ENCODE assay signal across 8 mouse cellular contexts in genomic region chr8:84042066-84042947, GRCm38 (mm10). TPM values are rescaled to one million over a fixed set of nuclear protein-coding genes. Genes with fewer than 3 reads are reported as not detected.
DNase-seq lines count a peak whose midpoint lies in the region; ATAC-seq and TF ChIP-seq lines count a peak whose summit lies in the region.

TSS of gene Il27ra (minus strand) at chr8:84042589.

- peak within 1 kb of the TSS; percentile 44 to 66 (median 66) for H3K4me3 ChIP-seq in CH12.LX (replicated peaks in 1 of 3; ENCODE audit: low read depth in 2 of 3, low read length in 2 of 3, poor library complexity in 1 of 3)
- peak within 1 kb of the TSS; percentile 28 for H3K4me3 ChIP-seq in forebrain, embryonic 11.5 days (ENCODE audit: low read depth, low read length)

- H3K9ac ChIP-seq in CH12.LX (ENCODE audit: insufficient read depth, low read depth), result peak within 1 kb of the TSS; percentile 59
- H3K9ac ChIP-seq in forebrain, embryonic 11.5 days (ENCODE audit: low read length), result peak within 1 kb of the TSS; percentile 43; the same call in 1 of the 2 replicates

- 3% methylated on average over 40 of the region's 40 CpGs for WGBS in forebrain, embryonic 11.5 days

- peaks cover 0 to 20% of the 10 kb centered on the region in 2 experiments for H3K36me3 ChIP-seq in CH12.LX (replicated peaks in 1 of 2; ENCODE audit: control insufficient read depth in 1 of 2, insufficient read depth in 1 of 2, low read length in 1 of 2)
- no peaks in the 10 kb centered on the region for H3K36me3 ChIP-seq in forebrain, embryonic 11.5 days (ENCODE audit: control insufficient read depth, insufficient read depth, low read length)

- H3K27ac ChIP-seq in CH12.LX (ENCODE audit: insufficient read depth, low read depth), result no peak within 1 kb of the TSS
- H3K27ac ChIP-seq in forebrain, embryonic 11.5 days (ENCODE audit: low read depth, low read length), result no peak within 1 kb of the TSS

- DNase-seq in CH12.LX (ENCODE audit: extremely low read depth), result peak; percentile 58
- peak; percentile 76 for DNase-seq in adrenal gland, adult 2 months
- peak; percentile 83 for DNase-seq in forebrain, embryonic 11.5 days (ENCODE audit: low spot score)
- DNase-seq in heart, postnatal 14 days, result peak; percentile 79 to 81
- DNase-seq in kidney, postnatal 36 days, result peak; percentile 80 to 88
- peak; percentile 79 for DNase-seq in lung, postnatal 36 days
- peak; percentile 49 for DNase-seq in retina, postnatal 7 days (ENCODE audit: low read depth, low spot score)
- DNase-seq in urinary bladder, postnatal 25 days (ENCODE audit: low spot score), result peak; percentile 51

- TF ChIP-seq EP300 in CH12.LX (IDR thresholded peaks at IDR 0.05; ENCODE audit: low read length), result no peak

- H3K4me1 ChIP-seq in CH12.LX (ENCODE audit: control insufficient read depth in 1 of 2, insufficient read depth in 2 of 2), result peaks cover 6 to 20% of the 10 kb centered on the region in 2 experiments
- 0 out of 2 replicates have a peak, but pooled peaks cover 8% of the 10 kb centered on the region for H3K4me1 ChIP-seq in forebrain, embryonic 11.5 days (replicated peaks; ENCODE audit: control insufficient read depth, insufficient read depth, low read length)

- H3K9me3 ChIP-seq in CH12.LX (replicated peaks; ENCODE audit: low read length), result peaks cover 3% of the 10 kb centered on the region
- no peaks in the 10 kb centered on the region for H3K9me3 ChIP-seq in forebrain, embryonic 11.5 days (ENCODE audit: control insufficient read depth, low read length)

- dilution Hi-C loops in CH12.LX (cut with MboI; ENCODE audit: extremely low pct_ligation_motif_present, extremely low pct_unique_long_range_greater_than_20kb, low sequenced_read_pairs), result no loop called here

- intact Hi-C loops in heart, postnatal 14 days (cut with DNase I), result loop anchor here (5.0 kb wide), 1 partner anchor 65 kb away; no protein-coding TSS in a partner anchor

- in situ Hi-C loops in CH12.LX (cut with MboI; ENCODE audit: low pct_ligation_motif_present, low pct_unique_long_range_greater_than_20kb, low sequenced_read_pairs), result loop anchor here (25.0 kb wide), 1 partner anchor 295 kb away; no protein-coding TSS in a partner anchor

- ATAC-seq in forebrain, embryonic 11.5 days (replicated peaks; ENCODE audit: low FRiP score), result peak; percentile 77

- TF ChIP-seq CTCF in CH12.LX (conservative IDR thresholded peaks at IDR 0.05 in 1 of 2, IDR thresholded peaks at IDR 0.05 in 1 of 2; ENCODE audit: low read depth in 2 of 2, low read length in 2 of 2), result peak; percentile 53 to 78

- no peak; the same call in 1 of the 2 replicates for TF ChIP-seq POLR2A in CH12.LX (IDR thresholded peaks at IDR 0.05; ENCODE audit: low read depth, low read length)

- peak; percentile 51 for TF ChIP-seq RAD21 in CH12.LX (IDR thresholded peaks at IDR 0.05; ENCODE audit: low read depth, low read length)

- H3K27me3 ChIP-seq in CH12.LX (replicated peaks), result peaks cover 9% of the 10 kb centered on the region
- H3K27me3 ChIP-seq in forebrain, embryonic 11.5 days (ENCODE audit: control insufficient read depth, insufficient read depth, low read length), result peaks cover 40% of the 10 kb centered on the region

- H3K79me2 ChIP-seq in CH12.LX (replicated peaks; ENCODE audit: control insufficient read depth, extremely low read depth, insufficient read depth, poor library complexity, severe bottlenecking), result no peaks in the 10 kb centered on the region

- peak within 1 kb of the TSS; percentile 79 for H3K4me2 ChIP-seq in CH12.LX (ENCODE audit: insufficient read depth, low read depth, poor library complexity, severe bottlenecking)
- peak within 1 kb of the TSS; percentile 63 for H3K4me2 ChIP-seq in forebrain, embryonic 11.5 days (ENCODE audit: low read depth, low read length, severe bottlenecking)

TF ChIP-seq in CH12.LX, 34 proteins besides CTCF, POLR2A, EP300 and RAD21:
- TF ChIP-seq UBTF (IDR thresholded peaks at IDR 0.05; ENCODE audit: low read depth, low read length) (no peak), ZKSCAN1 (IDR thresholded peaks at IDR 0.05; ENCODE audit: borderline replicate concordance, low read depth, low read length) (no peak), CHD2 (IDR thresholded peaks at IDR 0.05; ENCODE audit: low read length) (no peak), BHLHE40 (IDR thresholded peaks at IDR 0.05; ENCODE audit: low read depth, low read length) (peak; percentile 66), JUND (conservative IDR thresholded peaks at IDR 0.05; ENCODE audit: low read depth, low read length) (no peak), ELF1 (IDR thresholded peaks at IDR 0.05; ENCODE audit: low read depth, low read length) (no peak), NRF1 (IDR thresholded peaks at IDR 0.05; ENCODE audit: low read depth, low read length) (peak; percentile 45), ZC3H11A (IDR thresholded peaks at IDR 0.05; ENCODE audit: low read depth, low read length) (no peak), NELFE (IDR thresholded peaks at IDR 0.05; ENCODE audit: low read depth, low read length) (no peak), MEF2A (IDR thresholded peaks at IDR 0.05; ENCODE audit: borderline replicate concordance, low read depth, low read length) (no peak), SIN3A (IDR thresholded peaks at IDR 0.05; ENCODE audit: low read length) (peak; percentile 50; the same call in 1 of the 2 replicates), JUN (IDR thresholded peaks at IDR 0.05; ENCODE audit: insufficient read depth, low read depth, low read length) (no peak), ZMIZ1 (IDR thresholded peaks at IDR 0.05; ENCODE audit: low read depth, low read length) (no peak), MAX (IDR thresholded peaks at IDR 0.05; ENCODE audit: low read length) (no peak), KAT2A (IDR thresholded peaks at IDR 0.05; ENCODE audit: insufficient replicate concordance, low read length) (peak; percentile 72; the same call in 1 of the 2 replicates), HCFC1 (IDR thresholded peaks at IDR 0.05; ENCODE audit: low read depth, low read length) (no peak), CHD1 (IDR thresholded peaks at IDR 0.05; ENCODE audit: low read depth, low read length) (no peak), POLR2AphosphoS2 (IDR thresholded peaks at IDR 0.05; ENCODE audit: low read depth, low read length) (no peak), PAX5 (IDR thresholded peaks at IDR 0.05; ENCODE audit: low read length) (no peak), USF1 (IDR thresholded peaks at IDR 0.05; ENCODE audit: low read depth, low read length) (no peak), MAFK (IDR thresholded peaks at IDR 0.05; ENCODE audit: insufficient replicate concordance, low read length) (no peak), IRF4 (IDR thresholded peaks at IDR 0.05; ENCODE audit: low read depth, low read length) (peak; percentile 24; the same call in 1 of the 2 replicates), MXI1 (IDR thresholded peaks at IDR 0.05; ENCODE audit: low read depth, low read length) (peak; percentile 54; the same call in 1 of the 2 replicates), RCOR1 (conservative IDR thresholded peaks at IDR 0.05; ENCODE audit: low read depth, low read length) (no peak), GABPA (IDR thresholded peaks at IDR 0.05; ENCODE audit: insufficient replicate concordance, low read depth, low read length) (no peak), E2F4 (IDR thresholded peaks at IDR 0.05; ENCODE audit: insufficient replicate concordance, low read depth, low read length) (no peak), MYC (IDR thresholded peaks at IDR 0.05; ENCODE audit: low read depth, low read length) (no peak), ETS1 (conservative IDR thresholded peaks at IDR 0.05; ENCODE audit: low read depth, low read length) (no peak), MAZ (IDR thresholded peaks at IDR 0.05; ENCODE audit: low read depth, low read length) (0 out of 2 replicates have a peak, but pooled peaks have one; percentile 14), ZNF384 (IDR thresholded peaks at IDR 0.05; ENCODE audit: low read depth, low read length) (no peak), TCF12 (IDR thresholded peaks at IDR 0.05; ENCODE audit: low read depth, low read length) (no peak), SMC3 (IDR thresholded peaks at IDR 0.05; ENCODE audit: low read depth, low read length) (peak; percentile 36), TBP (conservative IDR thresholded peaks at IDR 0.05; ENCODE audit: low read depth, low read length) (no peak), USF2 (conservative IDR thresholded peaks at IDR 0.05; ENCODE audit: low read depth, low read length) (no peak)

RNA-seq across cellular contexts. Expression of gene Il27ra, which starts in this region (rescaled TPM):
- total RNA-seq in CH12.LX (2012; rRNA removed) (0.97 and 1.4 TPM in 2 replicates), CH12.LX (2014; rRNA removed) (2.1 and 2.3 TPM in 2 replicates)
- 2.4 and 3.0 TPM in 2 replicates for polyA plus RNA-seq in CH12.LX (2012; ENCODE audit: insufficient read length, low read depth)
- total RNA-seq in adrenal gland, adult 2 months (2021), result 1 to 10 TPM; 2.0 to 2.5 TPM
- 2.0 and 2.7 TPM in 2 replicates for polyA plus RNA-seq in adrenal gland, adult 2 months (2012; rRNA removed)
- 0.19 and 0.24 TPM in 2 replicates for polyA plus RNA-seq in forebrain, embryonic 11.5 days (2014; fragmentation: Nextera tagmentation; extraction: Ambion mirVana)
- total RNA-seq in heart, postnatal 14 days (2021), result 1 to 10 TPM; 4.2 to 5.8 TPM

Comparison
In these comparisons a context has a peak if more than half of its experiments do, and no peak if none do; other contexts are left out.
1. Peak in DNase-seq, ATAC-seq, H3K4me3 ChIP-seq, H3K9ac ChIP-seq and H3K4me2 ChIP-seq in forebrain, embryonic 11.5 days; RNA of the gene not detected or under 1 TPM.